Mouse (Mus musculus) neural tube, embryonic 12.5 days (tissue): ENCODE measurements around the gene 3425401B19Rik. TPM values are rescaled to one million over a fixed set of nuclear protein-coding genes. Genes with fewer than 3 reads are reported as not detected.

Experiments used
- ATAC-seq: fragments of 200-750 bp; cut with Nextera tagmentation; 2 replicates; pipeline ENCODE4 v1.8.0; 2017; ENCODE audit warnings: low read depth, mild to moderate bottlenecking, moderate TSS enrichment, moderate library complexity; ENCODE audit not compliant: low FRiP score
- H3K27ac ChIP-seq: fragments of 300-500 bp; sonication (generic); 2 replicates; pipeline ENCODE4 v1.5.1; 2016
- H3K27me3 ChIP-seq: fragments of 300-500 bp; sonication (generic); replicated peaks from 2 replicates; pipeline ENCODE4 v1.6.1; 2016; ENCODE audit warnings: mild to moderate bottlenecking
- H3K36me3 ChIP-seq: fragments of 300-500 bp; sonication (generic); 2 replicates; pipeline ENCODE4 v1.6.1; 2016; ENCODE audit warnings: mild to moderate bottlenecking
- H3K4me1 ChIP-seq: fragments of 300-500 bp; sonication (generic); 2 replicates; pipeline ENCODE4 v1.6.1; 2016
- H3K4me2 ChIP-seq: fragments of 300-500 bp; sonication (generic); replicated peaks from 2 replicates; pipeline ENCODE4 v1.6.1; 2016; ENCODE audit warnings: mild to moderate bottlenecking
- H3K4me3 ChIP-seq: fragments of 300-500 bp; sonication (generic); 2 replicates; pipeline ENCODE4 v1.5.1; 2016
- H3K9ac ChIP-seq: fragments of 300-500 bp; sonication (generic); 2 replicates; pipeline ENCODE4 v1.6.1; 2016; ENCODE audit warnings: mild to moderate bottlenecking
- H3K9me3 ChIP-seq: fragments of 300-500 bp; sonication (generic); 2 replicates; pipeline ENCODE4 v1.6.1; 2016; ENCODE audit warnings: mild to moderate bottlenecking
- WGBS: fragments of 180-500 bp; shearing (Covaris S2); methylation state at CpG from one replicate; pipeline ENCODE4 v1.1.7; 2016; 5-methylcytosine and 5-hydroxymethylcytosine counted together
- polyA plus RNA-seq: library from polyadenylated mRNA; unstranded; fragments of >200 nt; fragmentation: Nextera tagmentation; extraction: Ambion mirVana; gene quantifications from 2 replicates; pipeline ENCODE4 v1.2.1, GENCODE M21; 2016

The 3425401B19Rik gene
- polyA plus RNA-seq, 1 experiment from 2014 or later, result 0.32 TPM

DNA sequence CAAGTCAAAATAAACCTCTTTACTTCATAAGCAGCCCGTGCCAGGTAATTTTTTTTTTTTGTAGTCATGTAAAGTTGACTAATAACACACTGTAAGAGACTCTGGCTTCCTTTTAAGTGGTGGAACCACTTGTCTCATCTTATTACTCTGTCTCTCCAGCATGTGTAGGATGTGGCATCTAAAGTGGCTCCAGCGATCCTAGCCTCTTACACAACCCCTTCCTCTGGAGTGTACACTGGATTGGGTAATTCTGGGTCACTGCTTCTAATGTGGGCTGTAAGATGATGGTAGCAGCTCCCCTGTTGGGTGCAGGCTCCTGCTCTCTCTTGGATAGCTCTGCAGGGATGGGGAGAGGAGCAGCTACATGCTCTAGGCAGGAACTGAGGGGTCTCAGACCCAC is 46.6 kb downstream of the 3425401B19Rik start:
- WGBS, result 83% methylated on average over 2 of the region's 2 CpGs
- Histone ChIP-seq H3K9me3 (no peaks in the 10 kb centered on the region), H3K4me1 (0 out of 2 replicates have a peak, but pooled peaks cover 5% of the 10 kb centered on the region), H3K36me3 (no peaks in the 10 kb centered on the region), H3K27me3 (no peaks in the 10 kb centered on the region), H3K9ac (no peak overlapping the region), H3K4me3 (no peak overlapping the region), H3K27ac (no peak overlapping the region), H3K4me2 (no peak overlapping the region)
- no peak for ATAC-seq

DNA sequence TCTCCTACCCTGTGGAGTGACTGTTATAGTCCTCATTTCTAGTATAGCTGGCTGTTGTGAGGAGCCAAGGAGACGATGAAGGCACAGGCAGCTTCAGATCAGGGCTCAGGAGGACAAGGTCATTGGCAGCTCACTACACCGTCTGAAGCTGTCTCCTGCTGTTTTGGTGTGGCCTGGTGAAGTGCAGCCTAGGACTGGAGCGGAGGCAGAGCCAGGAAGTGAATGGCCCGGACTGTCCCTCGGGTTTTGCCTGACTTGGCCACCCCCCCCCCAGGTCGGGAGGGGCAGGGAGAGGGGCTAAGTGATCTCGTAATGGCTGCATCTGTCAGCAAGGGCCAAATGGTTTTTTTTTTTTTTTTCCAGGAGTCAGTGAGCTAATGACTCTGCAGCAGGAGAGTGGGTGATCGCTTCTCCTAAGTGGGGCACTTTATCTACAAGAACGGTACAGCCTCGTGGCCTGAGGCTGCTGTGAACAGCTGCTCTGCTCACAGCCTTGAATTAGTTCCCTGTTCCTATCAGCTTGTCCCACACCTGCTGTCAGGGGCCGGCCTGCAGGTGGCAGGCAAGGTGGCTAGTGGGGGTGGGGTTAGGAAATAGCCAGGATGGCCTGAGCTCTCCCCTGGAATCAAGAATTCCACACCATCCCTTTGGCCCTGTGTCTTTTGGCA is 50.9 kb downstream of the 3425401B19Rik start:
- Histone ChIP-seq H3K36me3 (no peaks in the 10 kb centered on the region), H3K4me2 (no peak overlapping the region), H3K27me3 (no peaks in the 10 kb centered on the region), H3K9ac (no peak overlapping the region), H3K4me3 (no peak overlapping the region), H3K27ac (no peak overlapping the region), H3K9me3 (no peaks in the 10 kb centered on the region), H3K4me1 (0 out of 2 replicates have a peak, but pooled peaks cover 5% of the 10 kb centered on the region)
- ATAC-seq, result peak; percentile 58; the same call in 1 of the 2 replicates
- 25% methylated on average over 11 of the region's 11 CpGs for WGBS

- Histone ChIP-seq H3K9ac (no peak overlapping the region), H3K9me3 (no peaks in the 10 kb centered on the region), H3K36me3 (no peaks in the 10 kb centered on the region), H3K4me1 (0 out of 2 replicates have a peak, but pooled peaks cover 5% of the 10 kb centered on the region), H3K27ac (no peak overlapping the region), H3K4me2 (no peak overlapping the region), H3K4me3 (no peak overlapping the region), H3K27me3 (no peaks in the 10 kb centered on the region)
- 75% methylated on average over 6 of the region's 6 CpGs for WGBS
- no peak for ATAC-seq
These were observed 52.0 kb downstream of the 3425401B19Rik start for GRCm38 (mm10) chr14:32632908-32633600.

- H3K36me3 ChIP-seq, result no peaks in the 10 kb centered on the region
- 55% methylated on average over 10 of the region's 10 CpGs for WGBS
- H3K9me3 ChIP-seq, result no peaks in the 10 kb centered on the region
- H3K27me3 ChIP-seq, result no peaks in the 10 kb centered on the region
- no peaks in the 10 kb centered on the region for H3K4me1 ChIP-seq
- no peak overlapping the region for H3K4me2 ChIP-seq
- H3K9ac ChIP-seq, result no peak overlapping the region
- no peak for ATAC-seq
- H3K4me3 ChIP-seq, result no peak overlapping the region
- no peak overlapping the region for H3K27ac ChIP-seq
These were observed 56.5 kb downstream of the 3425401B19Rik start for GRCm38 (mm10) chr14:32628584-32628983.

DNA sequence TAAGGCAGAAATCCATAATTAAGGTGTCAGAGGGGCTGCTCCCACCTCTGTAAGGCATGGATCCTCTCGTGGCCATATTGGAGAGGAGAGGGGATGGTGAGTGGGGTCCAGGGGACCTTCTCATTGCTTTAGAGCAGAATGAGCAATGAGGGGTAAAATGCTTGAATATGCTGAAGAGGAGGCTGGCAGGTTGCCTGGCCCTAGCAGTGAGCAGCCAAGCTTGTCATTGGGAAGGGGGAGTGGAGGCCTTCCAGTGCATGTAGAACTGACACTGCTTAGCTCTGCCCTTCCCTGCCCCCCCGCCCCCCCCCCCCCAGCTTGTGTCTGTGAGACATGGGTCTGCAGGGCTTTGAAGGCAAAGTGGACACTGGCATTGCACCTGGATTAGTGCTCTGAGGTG is 57.8 kb downstream of the 3425401B19Rik start:
- Histone ChIP-seq H3K4me2 (no peak overlapping the region), H3K27me3 (no peaks in the 10 kb centered on the region), H3K9me3 (no peaks in the 10 kb centered on the region), H3K27ac (no peak overlapping the region), H3K36me3 (no peaks in the 10 kb centered on the region), H3K4me3 (no peak overlapping the region), H3K4me1 (no peaks in the 10 kb centered on the region), H3K9ac (no peak overlapping the region)
- WGBS, result 55% methylated on average over 2 of the region's 2 CpGs
- no peak for ATAC-seq

GRCm38 (mm10) chr14:32624811-32625210 is 60.3 kb downstream of the 3425401B19Rik start:
- no peaks in the 10 kb centered on the region for H3K4me1 ChIP-seq
- H3K27ac ChIP-seq, result no peak overlapping the region
- no peak overlapping the region for H3K4me3 ChIP-seq
- H3K4me2 ChIP-seq, result no peak overlapping the region
- 94% methylated on average over 7 of the region's 7 CpGs for WGBS
- ATAC-seq, result no peak
- H3K36me3 ChIP-seq, result no peaks in the 10 kb centered on the region
- no peaks in the 10 kb centered on the region for H3K27me3 ChIP-seq
- no peaks in the 10 kb centered on the region for H3K9me3 ChIP-seq
- H3K9ac ChIP-seq, result no peak overlapping the region

- Histone ChIP-seq H3K36me3 (no peaks in the 10 kb centered on the region), H3K4me1 (no peaks in the 10 kb centered on the region), H3K4me2 (no peak overlapping the region), H3K9ac (no peak overlapping the region), H3K27me3 (no peaks in the 10 kb centered on the region), H3K9me3 (no peaks in the 10 kb centered on the region), H3K4me3 (no peak overlapping the region), H3K27ac (no peak overlapping the region)
- ATAC-seq, result no peak
- WGBS, result 83% methylated on average over 3 of the region's 3 CpGs
These were observed 60.8 kb downstream of the 3425401B19Rik start for GRCm38 (mm10) chr14:32624245-32624644.

DNA sequence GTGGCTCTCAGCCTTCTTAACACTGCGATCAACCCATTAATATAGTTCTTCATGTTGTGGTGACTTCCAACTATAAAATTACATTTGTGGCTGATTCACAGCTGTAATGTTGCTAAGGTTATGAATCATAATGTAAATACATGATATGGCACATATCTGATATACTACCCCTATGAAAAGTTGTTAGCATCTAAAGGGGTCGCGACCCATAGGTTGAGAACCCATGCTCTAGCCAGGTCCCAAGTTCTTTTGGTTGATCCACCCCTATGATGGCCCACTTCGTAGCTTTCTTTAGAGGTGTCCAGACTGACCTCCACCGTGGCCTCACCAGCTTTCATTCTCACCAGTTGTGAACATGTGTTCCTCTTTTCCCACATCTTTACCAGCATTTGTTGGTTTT is 67.8 kb downstream of the 3425401B19Rik start:
- Histone ChIP-seq H3K9ac (no peak overlapping the region), H3K4me1 (no peaks in the 10 kb centered on the region), H3K9me3 (no peaks in the 10 kb centered on the region), H3K4me3 (no peak overlapping the region), H3K27ac (no peak overlapping the region), H3K27me3 (no peaks in the 10 kb centered on the region), H3K4me2 (no peak overlapping the region), H3K36me3 (no peaks in the 10 kb centered on the region)
- no peak for ATAC-seq
- 89% methylated on average over 5 of the region's 5 CpGs for WGBS

- Histone ChIP-seq H3K27ac (no peak overlapping the region), H3K9ac (no peak overlapping the region), H3K36me3 (no peaks in the 10 kb centered on the region), H3K4me1 (peaks cover 8% of the 10 kb centered on the region; the same call in 1 of the 2 replicates), H3K9me3 (no peaks in the 10 kb centered on the region), H3K27me3 (no peaks in the 10 kb centered on the region), H3K4me2 (no peak overlapping the region), H3K4me3 (no peak overlapping the region)
- 29% methylated on average over 3 of the region's 3 CpGs for WGBS
- ATAC-seq, result peak; percentile 41; the same call in 1 of the 2 replicates
These were observed 75.7 kb downstream of the 3425401B19Rik start for GRCm38 (mm10) chr14:32609392-32609791.

Other genes starting within 250 kb of the 3425401B19Rik start
- 30.0 and 33.1 TPM in 2 replicates for gene Slc18a3, start 220.4 kb downstream of the 3425401B19Rik start, polyA plus RNA-seq
- gene Chat, start 219.3 kb downstream of the 3425401B19Rik start, polyA plus RNA-seq, result 4.4 and 5.6 TPM in 2 replicates
- gene Ercc6, start 171.8 kb downstream of the 3425401B19Rik start, polyA plus RNA-seq, result 30.5 and 31.9 TPM in 2 replicates
- 33.5 and 43.7 TPM in 2 replicates for gene Prrxl1, start 85.9 kb downstream of the 3425401B19Rik start, polyA plus RNA-seq
- 0.74 and 0.92 TPM in 2 replicates for gene Tmem273, start 100.7 kb upstream of the 3425401B19Rik start, polyA plus RNA-seq
- gene Fam170b, start 148.7 kb upstream of the 3425401B19Rik start, polyA plus RNA-seq, result not detected in 2 replicates
- 8.6 and 9.5 TPM in 2 replicates for gene Vstm4, start 171.5 kb upstream of the 3425401B19Rik start, polyA plus RNA-seq